Mouse (Mus musculus) ES-CJ7 (cell line): ENCODE measurements around the gene Syde2.
A peak's percentile ranks its signal among the peaks of the same experiment; 100 is the strongest.

Source experiments
- DNase-seq: peaks from one replicate; pipeline ENCODE4 v3.0.0; 2011; ENCODE audit warnings: low read depth, low spot score

The Syde2 gene

GRCm38 (mm10) chr3:146011544-146012218 is 24.0 kb downstream of the Syde2 start:
- no peak for DNase-seq

DNA sequence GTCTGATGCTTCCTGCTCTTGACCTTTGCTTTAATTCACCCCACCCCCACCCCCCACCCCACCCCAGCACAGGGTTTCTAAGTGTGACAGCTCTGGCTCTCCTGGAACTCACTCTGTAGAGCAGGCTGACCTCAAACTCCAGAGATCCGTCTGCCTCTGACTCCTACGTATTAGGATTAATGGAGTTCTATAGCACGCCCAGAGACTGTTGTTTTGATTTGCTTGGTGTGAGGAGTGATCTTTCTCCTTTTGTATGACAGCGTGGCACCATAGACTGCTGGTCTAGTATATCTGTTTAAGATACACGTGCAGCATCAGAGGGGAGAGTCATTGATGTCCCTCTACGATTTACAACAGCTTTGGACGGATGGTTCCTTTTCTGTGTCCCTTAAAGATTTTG is 25.8 kb downstream of the Syde2 start:
- DNase-seq = no peak

DNA sequence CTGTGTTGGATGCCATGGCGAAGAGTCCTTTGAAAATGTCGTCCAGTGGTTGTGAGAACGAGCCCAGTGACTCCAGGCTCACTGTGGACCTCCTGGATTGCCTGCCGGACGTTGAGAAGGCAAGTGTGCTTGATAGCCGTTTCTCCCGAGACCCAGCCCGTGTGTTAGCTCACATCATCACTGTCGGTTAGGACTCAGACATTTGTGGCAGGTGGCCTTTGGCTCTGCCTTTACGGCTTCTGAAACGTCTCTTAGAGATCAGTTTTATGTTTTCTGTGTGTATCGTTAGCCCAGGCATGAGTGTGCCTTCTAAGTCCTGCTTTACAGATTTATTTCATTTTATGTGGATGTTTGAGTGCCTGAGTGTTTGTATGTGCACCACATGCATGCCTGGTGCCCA is 26.7 kb downstream of the Syde2 start:
- no peak for DNase-seq

DNA sequence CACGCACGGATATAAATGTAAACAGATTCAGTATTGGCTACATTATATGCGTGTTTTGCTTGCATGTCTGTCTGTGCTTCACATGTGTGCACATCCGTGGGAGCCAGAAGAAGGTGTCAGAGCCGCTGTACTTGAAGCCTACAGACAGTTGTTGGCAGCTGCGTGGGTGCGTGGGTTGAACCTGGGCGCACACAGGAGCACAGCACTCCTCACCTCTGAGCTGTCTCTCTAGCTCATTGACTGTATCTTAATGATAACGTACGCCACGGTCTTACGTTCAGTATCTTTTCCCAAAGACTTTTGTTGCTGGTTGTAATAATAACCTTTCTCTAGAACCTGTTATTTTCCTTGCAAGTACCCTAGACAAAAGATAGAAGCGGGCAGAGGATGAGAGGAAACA is 29.3 kb downstream of the Syde2 start:
- no peak for DNase-seq

DNA sequence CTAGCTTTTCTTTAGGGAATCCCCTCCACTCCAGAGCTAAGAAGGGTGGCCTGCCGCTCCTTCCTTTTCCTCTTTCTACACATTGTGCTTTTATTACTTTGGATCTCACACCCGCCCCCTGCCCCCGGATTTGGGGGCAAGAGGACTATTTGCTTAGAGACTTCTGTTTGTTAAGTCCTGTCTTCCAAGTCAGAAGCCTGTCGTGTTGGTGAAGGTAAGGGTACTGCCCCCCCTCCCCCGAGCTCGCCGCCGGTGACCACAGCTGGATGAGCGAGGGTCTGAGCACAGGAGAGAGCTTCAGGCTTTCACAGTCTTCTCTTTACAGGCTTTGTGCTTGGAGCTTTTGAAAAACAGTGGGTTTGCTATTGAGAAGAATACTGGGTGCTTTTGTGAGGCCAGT is 29.9 kb downstream of the Syde2 start:
- DNase-seq = no peak

GRCm38 (mm10) chr3:146022232-146022631 is 34.6 kb downstream of the Syde2 start:
- no peak for DNase-seq

- peak; percentile 65 for DNase-seq
Observed at GRCm38 (mm10) chr3:146024746-146025145, 37.1 kb downstream of the Syde2 start.

DNA sequence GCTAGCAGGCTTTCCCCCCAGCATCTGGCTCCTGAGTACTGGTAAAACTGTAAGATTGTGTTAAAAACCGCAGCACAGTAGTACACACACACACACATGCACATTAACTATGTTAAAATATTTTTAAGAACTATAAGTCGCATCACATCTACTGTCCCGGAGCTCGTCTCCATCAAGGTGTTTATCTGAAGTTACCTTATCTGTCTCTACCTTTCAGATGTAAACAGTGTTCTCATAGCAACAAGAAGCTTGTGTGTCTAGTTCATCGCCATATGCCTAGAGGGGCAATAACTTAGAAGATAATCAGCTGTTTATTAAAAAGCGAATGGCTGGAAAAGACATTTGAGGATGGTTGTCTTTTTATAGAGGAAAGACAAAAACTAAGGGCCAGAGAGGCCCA is 37.8 kb downstream of the Syde2 start:
- no peak for DNase-seq

GRCm38 (mm10) chr3:146027116-146027515 is 39.4 kb downstream of the Syde2 start:
- DNase-seq = peak; percentile 57

DNA sequence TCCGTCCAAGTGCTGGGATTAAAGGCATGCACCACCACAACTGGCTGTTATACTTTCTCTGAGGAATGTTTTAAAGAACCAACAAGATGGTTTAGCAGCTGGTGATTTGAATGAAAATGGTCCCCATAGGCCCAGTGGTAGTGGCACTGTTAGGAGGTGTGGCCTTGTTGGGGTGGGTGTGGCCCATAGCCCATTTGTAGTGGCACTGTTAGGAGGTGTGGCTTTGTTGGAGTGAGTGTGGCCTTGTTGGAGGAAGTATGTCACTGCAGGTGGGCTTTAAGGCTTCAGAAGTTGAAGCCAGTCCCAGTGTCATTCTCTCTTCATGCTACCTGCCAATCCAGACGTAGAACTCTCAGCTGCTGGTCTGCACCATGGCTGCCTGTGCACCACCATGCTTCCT is 40.7 kb downstream of the Syde2 start:
- peak; percentile 64 for DNase-seq

DNA sequence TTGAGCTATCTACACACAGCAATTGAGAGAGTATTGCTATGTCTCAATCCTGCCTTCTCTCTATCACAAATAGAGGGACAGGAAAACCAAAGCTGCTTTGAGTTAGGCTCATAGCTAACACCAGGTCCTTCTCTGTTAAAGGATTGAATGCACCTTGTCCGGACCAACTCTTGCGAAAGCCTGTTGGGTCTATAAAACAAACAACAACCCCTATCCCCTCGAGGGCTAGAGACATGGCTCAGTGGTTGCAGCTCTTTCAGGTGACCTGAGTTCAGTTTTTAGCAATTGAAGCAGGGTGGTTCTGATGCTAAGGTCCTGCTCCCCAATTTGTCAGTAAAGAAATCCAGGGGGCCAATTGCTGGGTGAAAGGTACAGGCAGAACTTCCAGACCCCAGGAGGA is 41.6 kb downstream of the Syde2 start:
- no peak for DNase-seq

DNA sequence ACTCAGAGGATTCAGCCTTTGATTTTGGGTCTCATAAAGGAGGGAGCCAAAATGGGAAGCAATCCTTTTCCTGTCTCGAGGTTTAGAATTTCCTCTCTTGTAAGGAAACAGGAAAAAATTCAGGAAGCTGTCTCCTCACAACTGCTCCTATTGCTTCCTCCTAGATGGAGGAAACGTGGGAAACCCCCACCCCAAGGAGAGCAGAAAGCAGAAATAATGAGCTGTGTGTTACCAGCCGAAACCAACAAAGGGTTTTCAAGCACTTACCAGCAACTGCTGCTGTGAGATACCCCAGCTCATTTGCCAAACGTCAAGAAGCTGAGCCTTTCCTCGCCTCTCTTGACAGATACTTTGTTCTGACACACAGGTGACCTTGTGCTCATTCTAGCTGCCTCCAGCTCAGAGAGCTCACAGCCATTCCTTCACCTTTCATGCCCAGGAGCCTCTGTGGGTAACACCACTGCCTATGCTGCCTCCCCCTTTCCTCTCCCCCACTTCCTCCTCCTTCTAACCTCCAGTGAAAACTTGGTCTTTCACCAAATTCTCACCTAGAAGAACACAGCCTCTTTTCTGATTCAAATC is 42.7 kb downstream of the Syde2 start:
- no peak for DNase-seq

- DNase-seq = no peak
Observed at GRCm38 (mm10) chr3:146032976-146033375, 45.3 kb downstream of the Syde2 start.

DNA sequence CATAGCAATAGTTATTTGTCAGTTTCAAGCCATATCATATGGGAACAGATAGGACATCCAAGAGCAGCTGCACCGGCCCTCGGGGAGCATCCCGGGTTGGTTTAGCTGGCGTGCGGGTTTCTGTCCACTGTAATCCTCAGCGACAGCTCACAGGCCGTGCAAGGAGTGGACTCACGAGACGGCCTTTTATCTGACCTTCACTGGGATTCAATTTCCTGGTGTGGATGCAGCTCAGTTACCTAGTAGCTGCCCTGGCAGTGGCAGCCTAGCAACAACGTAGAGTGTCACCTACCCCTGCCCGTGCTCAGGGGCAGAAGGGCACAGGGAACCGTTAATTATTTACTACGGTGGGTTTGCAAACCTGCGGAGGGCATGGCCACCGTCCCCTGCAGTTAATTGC is 50.2 kb downstream of the Syde2 start:
- no peak for DNase-seq

DNA sequence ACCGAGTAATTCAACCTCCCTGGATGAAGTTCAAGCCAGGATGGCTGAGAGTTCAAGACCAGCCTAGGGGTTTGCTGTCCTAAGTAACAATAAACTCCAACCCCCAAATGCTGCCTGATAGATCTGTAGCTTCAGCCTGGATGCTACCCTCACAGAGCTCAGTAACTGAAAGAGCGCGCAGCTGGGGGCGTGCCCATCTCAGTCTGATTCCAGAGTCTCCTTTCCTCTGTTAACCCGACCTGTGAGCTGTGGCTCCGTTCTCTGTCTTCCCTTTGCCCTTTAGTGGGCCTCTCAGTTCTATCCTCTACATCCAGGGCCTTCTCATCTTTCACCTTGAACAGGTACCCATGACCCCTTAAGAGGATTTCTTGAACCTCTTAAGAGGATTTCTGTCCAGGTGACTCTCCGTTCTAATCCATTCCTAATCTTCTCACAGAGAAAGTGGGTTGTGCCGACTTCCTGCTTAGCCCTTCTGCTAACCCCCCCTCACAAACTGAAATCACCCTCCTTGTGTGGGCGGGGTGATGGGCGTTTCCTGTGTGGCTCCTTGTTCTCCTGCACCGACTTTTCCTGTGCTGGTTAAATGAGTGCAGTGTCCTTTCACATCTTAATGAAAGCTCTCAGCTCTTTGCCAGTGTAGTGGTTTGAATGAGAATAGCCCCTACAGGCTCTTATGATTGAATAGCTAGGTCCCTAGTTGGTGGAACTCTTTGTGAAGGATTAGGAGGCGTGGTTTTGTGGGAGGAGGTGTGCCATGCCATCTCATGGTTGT is 51.6 kb downstream of the Syde2 start:
- peak; percentile 54 for DNase-seq

- DNase-seq = no peak
Observed at GRCm38 (mm10) chr3:146041382-146041781, 53.7 kb downstream of the Syde2 start.

- peak; percentile 66 for DNase-seq
Observed at GRCm38 (mm10) chr3:146044977-146045376, 57.3 kb downstream of the Syde2 start.

GRCm38 (mm10) chr3:146046076-146046475 is 58.4 kb downstream of the Syde2 start:
- no peak for DNase-seq

DNA sequence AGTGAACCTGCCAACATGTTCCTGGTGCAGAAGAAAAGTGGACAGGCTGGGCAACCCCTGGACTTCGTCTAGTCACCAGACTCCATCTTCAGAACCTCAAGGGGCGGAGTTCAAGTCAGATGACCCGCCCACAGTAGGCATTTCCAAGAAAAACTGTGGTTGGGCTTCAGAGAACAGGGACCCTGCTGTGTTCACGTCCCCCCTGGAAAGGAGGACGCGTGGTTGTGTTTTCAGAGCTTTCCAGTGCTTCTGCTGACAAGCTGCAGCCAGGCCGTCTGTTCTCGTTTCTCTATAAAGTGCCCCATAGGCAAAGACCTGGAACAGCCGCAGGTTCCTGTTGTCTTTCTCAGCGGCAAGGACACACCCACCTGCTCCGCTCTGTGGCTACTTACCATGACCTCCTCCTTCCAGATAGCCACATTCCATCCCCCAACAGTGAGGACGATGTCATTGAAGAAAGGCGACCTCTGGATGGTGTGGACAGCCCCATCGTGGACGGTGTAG is 60.1 kb downstream of the Syde2 start:
- DNase-seq = peak; percentile 86

DNA sequence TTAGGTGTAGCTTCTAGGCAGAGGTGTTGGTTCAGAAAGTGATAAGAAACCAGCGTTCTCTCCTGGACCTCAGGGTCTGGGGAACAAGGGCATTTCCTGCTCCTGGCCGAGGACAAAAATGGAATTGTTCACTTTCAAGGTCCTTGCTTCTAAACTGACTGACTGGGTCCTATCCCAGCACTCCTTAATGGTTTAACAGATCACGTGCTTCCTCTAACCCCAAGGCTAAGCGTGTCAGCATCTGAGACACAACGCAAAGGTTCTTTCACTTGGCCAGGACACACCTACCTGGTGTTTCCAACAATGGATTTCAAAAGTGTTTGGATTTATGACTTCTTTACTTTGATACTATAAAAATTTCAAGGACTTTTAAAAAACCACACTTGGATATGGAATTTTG is 62.3 kb downstream of the Syde2 start:
- no peak for DNase-seq

GRCm38 (mm10) chr3:146051277-146052007 is 63.8 kb downstream of the Syde2 start:
- no peak for DNase-seq
